Mouse (Mus musculus) liver, adult 2 months (tissue): ENCODE measurements at regions not wholly inside any gene's neighbourhood (a gene's known extent, or its start where the extent isn't known, plus 50 kb on each side); places are given as distances from the start of the nearest gene placed in this dataset.

ENCODE experiments used
- CTCF ChIP-seq: fragments of 200-500 bp; IDR thresholded peaks from 2 replicates; pipeline ENCODE4 v1.5.1; 2011; ENCODE audit warnings: low read depth, low read length, control low read depth
- POLR2A ChIP-seq: fragments of 200-500 bp; IDR thresholded peaks from 2 replicates; pipeline ENCODE4 v1.6.1; 2011; ENCODE audit warnings: low read length, control low read depth; ENCODE audit not compliant: insufficient read depth; ENCODE audit errors: extremely low read depth

GRCm38 (mm10) chr15:96179511-96179910 lies 107.8 kb upstream of the Arid2 start:
- TF ChIP-seq CTCF (no peak), POLR2A (no peak)
